Mouse (Mus musculus): ENCODE measurements around the gene Krt86.

GRCm38 (mm10) chr15:101491431-101491830 lies 18.2 kb downstream of the Krt86 start, which contains the start of gene Krt83:
- TF ChIP-seq CTCF (IDR thresholded peaks at IDR 0.05; ENCODE audit: low read depth, low read length): no peak
- no peak for TF ChIP-seq POLR2A (IDR thresholded peaks at IDR 0.05; ENCODE audit: borderline replicate concordance, low read depth, low read length)
